Mouse (Mus musculus): ENCODE results near the gene Syne2. TPM values are rescaled to one million over a fixed set of nuclear protein-coding genes. Genes with fewer than 3 reads are reported as not detected.

Syne2 gene
- 26.0 and 33.4 TPM in 2 replicates for polyA plus RNA-seq (2012; rRNA removed; ENCODE audit: low replicate concordance)

DNA sequence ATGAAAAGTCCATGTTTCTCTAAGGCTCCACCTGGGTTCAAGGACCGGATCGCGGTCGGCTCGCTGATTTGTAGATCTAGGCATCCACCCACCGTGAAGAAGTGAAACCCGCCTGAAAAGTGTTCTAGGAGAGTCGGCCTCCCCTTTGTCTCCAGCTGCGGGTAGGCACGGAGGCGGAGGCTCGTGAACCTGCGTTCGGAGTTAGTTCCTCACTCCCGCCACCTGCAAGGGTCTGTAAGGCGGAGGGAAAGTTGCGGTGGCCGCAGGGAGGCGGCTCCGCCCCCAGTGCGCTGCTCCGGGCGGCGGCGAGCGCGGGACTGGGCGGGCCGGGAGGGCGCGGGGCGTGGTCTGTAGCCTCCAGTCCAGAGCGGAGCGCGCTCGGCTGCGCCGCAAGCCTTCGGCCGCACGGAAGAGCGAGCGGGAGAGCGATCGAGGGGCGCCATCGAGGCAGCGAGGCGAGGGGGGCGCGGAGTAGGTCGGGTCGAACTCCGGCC lies at the start of gene Syne2:
TSS of gene Syne2 (plus strand) at position 176 of the 494 bp plus-strand sequence.

Other genes with a start within 250 kb of the Syne2 start
- 10.3 and 29.5 TPM in 2 replicates for gene Ppp2r5e, start 221.9 kb upstream of the Syne2 start, polyA plus RNA-seq (2012; rRNA removed; ENCODE audit: low replicate concordance)
- gene Wdr89, start 148.6 kb upstream of the Syne2 start, polyA plus RNA-seq (2012; rRNA removed; ENCODE audit: low replicate concordance) = 2.4 and 2.6 TPM in 2 replicates
- gene Sgpp1, start 82.4 kb upstream of the Syne2 start, polyA plus RNA-seq (2012; rRNA removed; ENCODE audit: low replicate concordance) = 39.6 and 48.7 TPM in 2 replicates

Measured in mammary gland, adult 2 months (tissue).